Mouse (Mus musculus) liver, postnatal 0 days (tissue): Measurements from ENCODE around the gene Hist1h1a. TPM values are rescaled to one million over a fixed set of nuclear protein-coding genes. Genes with fewer than 3 reads are reported as not detected.

Source experiments
- ATAC-seq: fragments of 200-750 bp; cut with Nextera tagmentation; 2 replicates; pipeline ENCODE4 v1.8.0; 2017; ENCODE audit warnings: mild to moderate bottlenecking, moderate library complexity
- DNase-seq: peaks from one replicate; pipeline ENCODE4 v3.0.0-alpha.2; 2016
- H3K27ac ChIP-seq: fragments of 300-500 bp; sonication (generic); 2 replicates; pipeline ENCODE4 v1.5.1; 2014; ENCODE audit warnings: antibody characterized with exemption, moderate library complexity, mild to moderate bottlenecking, low read depth
- H3K27me3 ChIP-seq: fragments of 300-500 bp; sonication (generic); 2 replicates; pipeline ENCODE4 v1.6.1; 2014; ENCODE audit warnings: low read length, control low read depth, mixed read lengths; ENCODE audit not compliant: insufficient read depth
- H3K36me3 ChIP-seq: fragments of 300-500 bp; sonication (generic); replicated peaks from 2 replicates; pipeline ENCODE4 v1.6.1; 2014; ENCODE audit warnings: mild to moderate bottlenecking, control low read depth, low read length, moderate library complexity, mixed read lengths; ENCODE audit not compliant: insufficient read depth
- H3K4me1 ChIP-seq: fragments of 300-500 bp; sonication (generic); 2 replicates; pipeline ENCODE4 v1.6.1; 2014; ENCODE audit warnings: antibody characterized with exemption, mild to moderate bottlenecking, control low read depth; ENCODE audit not compliant: insufficient read depth
- H3K4me2 ChIP-seq: fragments of 300-500 bp; sonication (generic); 2 replicates; pipeline ENCODE4 v1.6.1; 2014; ENCODE audit warnings: low read depth, mild to moderate bottlenecking, low read length, moderate library complexity, mixed read lengths
- H3K4me3 ChIP-seq: fragments of 300-500 bp; sonication (generic); 2 replicates; pipeline ENCODE4 v1.5.1; 2014; ENCODE audit warnings: low read depth, low read length
- H3K9ac ChIP-seq: fragments of 300-500 bp; sonication (generic); replicated peaks from 2 replicates; pipeline ENCODE4 v1.6.1; 2014; ENCODE audit warnings: mild to moderate bottlenecking, moderate library complexity
- H3K9me3 ChIP-seq: fragments of 300-500 bp; sonication (generic); 2 replicates; pipeline ENCODE4 v1.6.1; 2016; ENCODE audit warnings: mild to moderate bottlenecking, control low read depth, low read length, mixed read lengths
- CTCF ChIP-seq: sonication (generic); IDR thresholded peaks from 2 replicates; pipeline ENCODE4 v1.5.1; 2016; ENCODE audit warnings: antibody characterized with exemption, low read depth
- EP300 ChIP-seq: IDR thresholded peaks from 2 replicates; pipeline ENCODE4 v1.6.1; 2016; ENCODE audit warnings: antibody characterized with exemption, low read depth, mild to moderate bottlenecking
- WGBS: fragments of 180-500 bp; shearing (Covaris S2); extraction: QIAGEN DNeasy Blood & Tissue Kit; methylation state at CpG from one replicate; pipeline ENCODE4 v1.1.7; 2014; ENCODE audit not compliant: insufficient replicate concordance; 5-methylcytosine and 5-hydroxymethylcytosine counted together
- microRNA-seq: library from miRNA; unstranded; fragments of <30 nt; microRNA quantifications from one replicate; pipeline ENCODE4, GENCODE M21; 2016
- polyA plus RNA-seq: library from polyadenylated mRNA; unstranded; fragments of >200 nt; fragmentation: Nextera tagmentation; extraction: Ambion mirVana; gene quantifications from 2 replicates; pipeline ENCODE4 v1.2.1, GENCODE M21; 2015

Hist1h1a gene
- polyA plus RNA-seq, 1 experiment from 2014 or later = 4.6 TPM

GRCm38 (mm10) chr13:23792520-23792919, 29.1 kb downstream of the Hist1h1a start:
- ATAC-seq = no peak
- H3K4me2 ChIP-seq = no peak overlapping the region
- H3K36me3 ChIP-seq = no peaks in the 10 kb centered on the region
- H3K27me3 ChIP-seq = no peaks in the 10 kb centered on the region
- 34% methylated on average over 2 of the region's 2 CpGs for WGBS
- no peaks in the 10 kb centered on the region for H3K9me3 ChIP-seq
- H3K4me1 ChIP-seq = no peaks in the 10 kb centered on the region
- H3K4me3 ChIP-seq = no peak overlapping the region
- H3K9ac ChIP-seq = no peak overlapping the region
- TF ChIP-seq EP300 = no peak
- peak; percentile 92 for TF ChIP-seq CTCF
- DNase-seq = peak; percentile 45
- no peak overlapping the region for H3K27ac ChIP-seq

GRCm38 (mm10) chr13:23799405-23799804, 35.9 kb downstream of the Hist1h1a start:
- whole genome bisulfite sequencing = 24% methylated on average over 5 of the region's 5 CpGs
- DNase-seq (no peak), ATAC-seq (0 out of 2 replicates have a peak, but pooled peaks have one; percentile 21)
- Histone ChIP-seq H3K36me3 (no peaks in the 10 kb centered on the region), H3K27me3 (no peaks in the 10 kb centered on the region), H3K4me3 (no peak overlapping the region), H3K27ac (no peak overlapping the region), H3K4me2 (no peak overlapping the region), H3K4me1 (peaks cover 10% of the 10 kb centered on the region), H3K9ac (no peak overlapping the region), H3K9me3 (no peaks in the 10 kb centered on the region)
- no peak for TF ChIP-seq CTCF
- TF ChIP-seq EP300 = no peak

- Histone ChIP-seq H3K4me1 (peaks cover 10% of the 10 kb centered on the region), H3K27me3 (no peaks in the 10 kb centered on the region), H3K4me3 (no peak overlapping the region), H3K36me3 (no peaks in the 10 kb centered on the region), H3K9me3 (no peaks in the 10 kb centered on the region), H3K9ac (no peak overlapping the region), H3K27ac (no peak overlapping the region), H3K4me2 (no peak overlapping the region)
- 64% methylated on average over 2 of the region's 2 CpGs for WGBS
- ATAC-seq = peak; percentile 87
- DNase-seq = peak; percentile 49
- TF ChIP-seq CTCF (no peak), EP300 (peak; percentile 36; the same call in 1 of the 2 replicates)
Observed at GRCm38 (mm10) chr13:23804532-23804931, 41.1 kb downstream of the Hist1h1a start.

- Histone ChIP-seq H3K9me3 (no peaks in the 10 kb centered on the region), H3K27me3 (no peaks in the 10 kb centered on the region), H3K27ac (peak within 1 kb of the TSS; percentile 88), H3K4me3 (peak within 1 kb of the TSS; percentile 42), H3K4me2 (peak within 1 kb of the TSS; percentile 61), H3K4me1 (peaks cover 3% of the 10 kb centered on the region), H3K36me3 (no peaks in the 10 kb centered on the region), H3K9ac (peak within 1 kb of the TSS; percentile 47)
- ATAC-seq = peak; percentile 86
- WGBS = 57% methylated on average over 15 of the region's 15 CpGs
- DNase-seq = peak; percentile 57
- no peak for TF ChIP-seq CTCF
- no peak for TF ChIP-seq EP300
Observed at GRCm38 (mm10) chr13:23806422-23807052, 43.1 kb downstream of the Hist1h1a start, which contains the start of gene Slc17a2. Gene Slc17a2, plus strand, starts transcription at chr13:23806993.

Small RNA genes lying within 50 kb of the gene (microRNA-seq; reads per million reads assigned to microRNA genes)
- gene Gm44314 (not detected), gene Gm44484 (not detected)

Other genes starting within 250 kb of the Hist1h1a start
- 7.2 and 7.5 TPM in 2 replicates for gene Hist1h4h, start 232.6 kb upstream of the Hist1h1a start, polyA plus RNA-seq
- gene Hist1h2af, start 229.8 kb upstream of the Hist1h1a start, polyA plus RNA-seq = 9.7 and 9.8 TPM in 2 replicates
- gene Hist1h3g, start 228.2 kb upstream of the Hist1h1a start, polyA plus RNA-seq = 3.7 and 6.3 TPM in 2 replicates
- 0.58 and 0.64 TPM in 2 replicates for gene Hist1h2bh, start 220.3 kb upstream of the Hist1h1a start, polyA plus RNA-seq
- gene Hist1h3f, start 219.6 kb upstream of the Hist1h1a start, polyA plus RNA-seq = 1.3 and 1.5 TPM in 2 replicates
- gene Hist1h4f, start 212.0 kb upstream of the Hist1h1a start, polyA plus RNA-seq = 1.1 and 1.2 TPM in 2 replicates
- 0.43 and 0.51 TPM in 2 replicates for gene Hist1h1d, start 210.4 kb upstream of the Hist1h1a start, polyA plus RNA-seq
- 3.6 and 4.6 TPM in 2 replicates for gene Hist1h3e, start 201.3 kb upstream of the Hist1h1a start, polyA plus RNA-seq
- gene Hist1h2ae, start 192.4 kb upstream of the Hist1h1a start, polyA plus RNA-seq = 62.4 and 66.0 TPM in 2 replicates
- gene Hist1h2bg, start 192.3 kb upstream of the Hist1h1a start, polyA plus RNA-seq = 6.1 and 7.8 TPM in 2 replicates
- gene Hist1h2bf, start 189.5 kb upstream of the Hist1h1a start, polyA plus RNA-seq = 2.9 and 5.8 TPM in 2 replicates
- gene Hist1h2ad, start 189.3 kb upstream of the Hist1h1a start, polyA plus RNA-seq = 2.0 and 2.6 TPM in 2 replicates
- 4.7 and 5.8 TPM in 2 replicates for gene Hist1h3d, start 187.9 kb upstream of the Hist1h1a start, polyA plus RNA-seq
- 89.1 and 94.3 TPM in 2 replicates for gene Hist1h4d, start 182.1 kb upstream of the Hist1h1a start, polyA plus RNA-seq
- gene Hist1h2be, start 142.5 kb upstream of the Hist1h1a start, polyA plus RNA-seq = 0.49 and 0.51 TPM in 2 replicates
- 13.3 and 16.0 TPM in 2 replicates for gene Hist1h1e, start 141.1 kb upstream of the Hist1h1a start, polyA plus RNA-seq
- gene Hist1h2ac, start 79.7 kb upstream of the Hist1h1a start, polyA plus RNA-seq = 0.86 and 0.88 TPM in 2 replicates
- gene Hist1h2bc, start 79.5 kb upstream of the Hist1h1a start, polyA plus RNA-seq = 168 and 180 TPM in 2 replicates
- not detected in 2 replicates for gene Hist1h1t, start 67.9 kb upstream of the Hist1h1a start, polyA plus RNA-seq
- gene Hist1h4c, start 65.2 kb upstream of the Hist1h1a start, polyA plus RNA-seq = 6.2 and 6.5 TPM in 2 replicates
- 24.0 and 25.1 TPM in 2 replicates for gene Hfe, start 52.8 kb upstream of the Hist1h1a start, polyA plus RNA-seq
- gene Hist1h1c, start 24.9 kb upstream of the Hist1h1a start, polyA plus RNA-seq = 69.6 and 74.1 TPM in 2 replicates
- 2.8 and 3.5 TPM in 2 replicates for gene Hist1h3c, start 18.1 kb upstream of the Hist1h1a start, polyA plus RNA-seq
- 1.6 and 2.7 TPM in 2 replicates for gene Hist1h2bb, start 16.9 kb upstream of the Hist1h1a start, polyA plus RNA-seq
- 46.5 and 47.4 TPM in 2 replicates for gene Hist1h2ab, start 12.5 kb upstream of the Hist1h1a start, polyA plus RNA-seq
- 10.2 and 16.0 TPM in 2 replicates for gene Hist1h3b, start 11.4 kb upstream of the Hist1h1a start, polyA plus RNA-seq
- 2.5 and 3.2 TPM in 2 replicates for gene Hist1h4b, start 6.7 kb upstream of the Hist1h1a start, polyA plus RNA-seq
- gene Hist1h4a, start 2.4 kb upstream of the Hist1h1a start, polyA plus RNA-seq = 0.40 and 0.49 TPM in 2 replicates
- 6.1 and 7.5 TPM in 2 replicates for gene Hist1h3a, start 1.3 kb upstream of the Hist1h1a start, polyA plus RNA-seq
- not detected in 2 replicates for gene Trim38, start 6.2 kb downstream of the Hist1h1a start, polyA plus RNA-seq
- gene Slc17a2, start 43.3 kb downstream of the Hist1h1a start, polyA plus RNA-seq = 37.0 and 39.8 TPM in 2 replicates
- gene Slc17a3, start 75.8 kb downstream of the Hist1h1a start, polyA plus RNA-seq = 4.8 and 6.0 TPM in 2 replicates
- gene Slc17a1, start 104.1 kb downstream of the Hist1h1a start, polyA plus RNA-seq = 1.0 and 1.2 TPM in 2 replicates
- 1.1 and 2.0 TPM in 2 replicates for gene Slc17a4, start 151.3 kb downstream of the Hist1h1a start, polyA plus RNA-seq
- not detected in 2 replicates for gene Hist1h2ba, start 170.5 kb downstream of the Hist1h1a start, polyA plus RNA-seq
- gene Hist1h2aa, start 170.8 kb downstream of the Hist1h1a start, polyA plus RNA-seq = not detected in 2 replicates
- not detected in 2 replicates for gene Scgn, start 227.5 kb downstream of the Hist1h1a start, polyA plus RNA-seq